Mouse (Mus musculus): ENCODE results near the gene Uqcrq. TPM values are rescaled to one million over a fixed set of nuclear protein-coding genes. Genes with fewer than 3 reads are reported as not detected.

Gene Uqcrq
- polyA plus RNA-seq (2015; fragmentation: Nextera tagmentation; extraction: Ambion mirVana), result 442 and 520 TPM in 2 replicates

- Histone ChIP-seq H3K9me3 (ENCODE audit: low read length) (no peaks in the 10 kb centered on the region), H3K4me3 (ENCODE audit: low read depth, low read length) (peak within 1 kb of the TSS; percentile 71), H3K27me3 (replicated peaks; ENCODE audit: insufficient read depth, low read length) (no peaks in the 10 kb centered on the region), H3K4me2 (replicated peaks; ENCODE audit: low read depth, low read length) (peak within 1 kb of the TSS; percentile 65), H3K9ac (replicated peaks; ENCODE audit: low read depth) (peak within 1 kb of the TSS; percentile 82), H3K36me3 (ENCODE audit: insufficient read depth, low read length) (no peaks in the 10 kb centered on the region), H3K4me1 (ENCODE audit: insufficient read depth, low read depth, low read length) (0 out of 2 replicates have a peak, but pooled peaks cover 4% of the 10 kb centered on the region), H3K27ac (ENCODE audit: low read length) (peak within 1 kb of the TSS; percentile 86)
- peak; percentile 95 for ATAC-seq
- WGBS, result 1% methylated on average over 43 of the region's 44 CpGs
- peak; percentile 100 for DNase-seq (ENCODE audit: low spot score)
- TF ChIP-seq CTCF (IDR thresholded peaks at IDR 0.05) (no peak), EP300 (IDR thresholded peaks at IDR 0.05) (peak; percentile 81)
Observed at GRCm38 (mm10) chr11:53430670-53431346, at the start of gene Uqcrq, which contains the start of gene Gdf9. Gene Uqcrq (minus strand): TSS chr11:53430831. Gene Gdf9 (plus strand): TSS chr11:53431023.

- TF ChIP-seq CTCF (IDR thresholded peaks at IDR 0.05) (peak; percentile 38), EP300 (IDR thresholded peaks at IDR 0.05) (no peak)
- Histone ChIP-seq H3K9ac (replicated peaks; ENCODE audit: low read depth) (no peak within 1 kb of the TSS), H3K27me3 (replicated peaks; ENCODE audit: insufficient read depth, low read length) (peaks cover 40% of the 10 kb centered on the region), H3K36me3 (ENCODE audit: insufficient read depth, low read length) (no peaks in the 10 kb centered on the region), H3K4me1 (ENCODE audit: insufficient read depth, low read depth, low read length) (no peaks in the 10 kb centered on the region; the same call in 1 of the 2 replicates), H3K27ac (ENCODE audit: low read length) (no peak within 1 kb of the TSS), H3K4me3 (ENCODE audit: low read depth, low read length) (peak within 1 kb of the TSS; percentile 38), H3K4me2 (replicated peaks; ENCODE audit: low read depth, low read length) (peak within 1 kb of the TSS; percentile 69), H3K9me3 (ENCODE audit: low read length) (no peaks in the 10 kb centered on the region)
- 3% methylated on average over 40 of the region's 40 CpGs for whole genome bisulfite sequencing
- DNase-seq (ENCODE audit: low spot score) (peak; percentile 64), ATAC-seq (peak; percentile 70)
Observed at GRCm38 (mm10) chr11:53479783-53480301, 49.2 kb upstream of the Uqcrq start, which contains the start of the genes Gm9945 and Sowaha. Gene Gm9945 (plus strand): TSS chr11:53480166. Gene Sowaha (minus strand): TSS chr11:53480274.

- TF ChIP-seq EP300 (IDR thresholded peaks at IDR 0.05) (no peak), CTCF (IDR thresholded peaks at IDR 0.05) (no peak)
- ATAC-seq, result 0 out of 2 replicates have a peak, but pooled peaks have one; percentile 3
Observed at GRCm38 (mm10) chr11:53479171-53479782, 48.6 kb upstream of the Uqcrq start.

GRCm38 (mm10) chr11:53478383-53479170 lies 47.9 kb upstream of the Uqcrq start:
- no peaks in the 10 kb centered on the region for H3K9me3 ChIP-seq (ENCODE audit: low read length)
- peak overlapping the region; percentile 38 for H3K4me3 ChIP-seq (ENCODE audit: low read depth, low read length)
- TF ChIP-seq EP300 (IDR thresholded peaks at IDR 0.05) (no peak), CTCF (IDR thresholded peaks at IDR 0.05) (no peak)
- H3K9ac ChIP-seq (replicated peaks; ENCODE audit: low read depth), result no peak overlapping the region
- WGBS, result 8% methylated on average over 77 of the region's 79 CpGs
- H3K4me2 ChIP-seq (replicated peaks; ENCODE audit: low read depth, low read length), result peak overlapping the region; percentile 69
- no peak overlapping the region for H3K27ac ChIP-seq (ENCODE audit: low read length)
- H3K4me1 ChIP-seq (ENCODE audit: insufficient read depth, low read depth, low read length), result no peaks in the 10 kb centered on the region; the same call in 1 of the 2 replicates
- H3K36me3 ChIP-seq (ENCODE audit: insufficient read depth, low read length), result no peaks in the 10 kb centered on the region
- peaks cover 52% of the 10 kb centered on the region for H3K27me3 ChIP-seq (replicated peaks; ENCODE audit: insufficient read depth, low read length)
- DNase-seq (ENCODE audit: low spot score) (no peak), ATAC-seq (no peak)

More at GRCm38 (mm10) chr11:53479171-53479782, 48.6 kb upstream of the Uqcrq start:
- Histone ChIP-seq H3K27ac (ENCODE audit: low read length) (no peak overlapping the region), H3K4me3 (ENCODE audit: low read depth, low read length) (peak overlapping the region; percentile 38), H3K9me3 (ENCODE audit: low read length) (no peaks in the 10 kb centered on the region), H3K36me3 (ENCODE audit: insufficient read depth, low read length) (no peaks in the 10 kb centered on the region), H3K27me3 (replicated peaks; ENCODE audit: insufficient read depth, low read length) (peaks cover 45% of the 10 kb centered on the region), H3K4me1 (ENCODE audit: insufficient read depth, low read depth, low read length) (no peaks in the 10 kb centered on the region; the same call in 1 of the 2 replicates), H3K9ac (replicated peaks; ENCODE audit: low read depth) (no peak overlapping the region), H3K4me2 (replicated peaks; ENCODE audit: low read depth, low read length) (peak overlapping the region; percentile 69)
- DNase-seq (ENCODE audit: low spot score), result no peak
- 3% methylated on average over 54 of the region's 62 CpGs for WGBS

- Histone ChIP-seq H3K9ac (replicated peaks; ENCODE audit: low read depth) (no peak overlapping the region), H3K27ac (ENCODE audit: low read length) (no peak overlapping the region), H3K27me3 (replicated peaks; ENCODE audit: insufficient read depth, low read length) (peaks cover 54% of the 10 kb centered on the region), H3K36me3 (ENCODE audit: insufficient read depth, low read length) (no peaks in the 10 kb centered on the region), H3K4me2 (replicated peaks; ENCODE audit: low read depth, low read length) (no peak overlapping the region), H3K4me3 (ENCODE audit: low read depth, low read length) (0 out of 2 replicates have a peak overlapping the region, but pooled peaks have one; percentile 38), H3K9me3 (ENCODE audit: low read length) (no peaks in the 10 kb centered on the region), H3K4me1 (ENCODE audit: insufficient read depth, low read depth, low read length) (no peaks in the 10 kb centered on the region; the same call in 1 of the 2 replicates)
- no peak for DNase-seq (ENCODE audit: low spot score)
- TF ChIP-seq CTCF (IDR thresholded peaks at IDR 0.05) (no peak), EP300 (IDR thresholded peaks at IDR 0.05) (no peak)
- 44% methylated on average over 7 of the region's 7 CpGs for WGBS
- ATAC-seq, result no peak
Observed at GRCm38 (mm10) chr11:53477833-53478232, 47.2 kb upstream of the Uqcrq start.
